Mouse (Mus musculus) neural tube, embryonic 11.5 days (tissue): ENCODE measurements around the gene Gm9945. TPM values are rescaled to one million over a fixed set of nuclear protein-coding genes. Genes with fewer than 3 reads are reported as not detected.

Experiments used
- ATAC-seq: fragments of 200-750 bp; cut with Nextera tagmentation; 2 replicates; pipeline ENCODE4 v1.8.0; 2017; ENCODE audit warnings: moderate number of reproducible peaks, mild to moderate bottlenecking, moderate TSS enrichment, moderate library complexity; ENCODE audit not compliant: insufficient read depth, low FRiP score, low TSS enrichment
- DNase-seq: peaks from one replicate; pipeline ENCODE4 v3.0.0-alpha.2; 2015; ENCODE audit warnings: low spot score
- H3K27ac ChIP-seq: fragments of 300-500 bp; sonication (generic); 2 replicates; pipeline ENCODE4 v1.5.1; 2014; ENCODE audit warnings: low read depth, mild to moderate bottlenecking, low read length
- H3K27me3 ChIP-seq: fragments of 300-500 bp; sonication (generic); 2 replicates; pipeline ENCODE4 v1.6.1; 2014; ENCODE audit warnings: mild to moderate bottlenecking, low read length, mixed read lengths; ENCODE audit not compliant: control insufficient read depth, insufficient read depth
- H3K36me3 ChIP-seq: fragments of 300-500 bp; sonication (generic); 2 replicates; pipeline ENCODE4 v1.6.1; 2014; ENCODE audit warnings: mild to moderate bottlenecking, low read length, moderate library complexity, mixed read lengths; ENCODE audit not compliant: control insufficient read depth, insufficient read depth
- H3K4me1 ChIP-seq: fragments of 300-500 bp; sonication (generic); 2 replicates; pipeline ENCODE4 v1.6.1; 2014; ENCODE audit warnings: low read length, mixed read lengths; ENCODE audit not compliant: control insufficient read depth, insufficient read depth
- H3K4me2 ChIP-seq: fragments of 300-500 bp; sonication (generic); 2 replicates; pipeline ENCODE4 v1.6.1; 2014; ENCODE audit warnings: low read depth, mild to moderate bottlenecking, moderate library complexity
- H3K4me3 ChIP-seq: fragments of 300-500 bp; sonication (generic); 2 replicates; pipeline ENCODE4 v1.5.1; 2014; ENCODE audit warnings: low read depth, low read length
- H3K9ac ChIP-seq: fragments of 300-500 bp; sonication (generic); 2 replicates; pipeline ENCODE4 v1.6.1; 2014; ENCODE audit warnings: mild to moderate bottlenecking, low read length
- H3K9me3 ChIP-seq: fragments of 300-500 bp; sonication (generic); 2 replicates; pipeline ENCODE4 v1.6.1; 2016; ENCODE audit warnings: low read length; ENCODE audit not compliant: control insufficient read depth
- WGBS: fragments of 180-500 bp; shearing (Covaris S2); extraction: QIAGEN DNeasy Blood & Tissue Kit; methylation state at CpG from one replicate; pipeline ENCODE4 v1.1.7; 2014; 5-methylcytosine and 5-hydroxymethylcytosine counted together
- polyA plus RNA-seq: library from polyadenylated mRNA; unstranded; fragments of >200 nt; fragmentation: Nextera tagmentation; extraction: Ambion mirVana; gene quantifications from 2 replicates; pipeline ENCODE4 v1.2.1, GENCODE M21; 2014

Gm9945 gene
- polyA plus RNA-seq, 1 experiment from 2014 or later, result not detected

DNA sequence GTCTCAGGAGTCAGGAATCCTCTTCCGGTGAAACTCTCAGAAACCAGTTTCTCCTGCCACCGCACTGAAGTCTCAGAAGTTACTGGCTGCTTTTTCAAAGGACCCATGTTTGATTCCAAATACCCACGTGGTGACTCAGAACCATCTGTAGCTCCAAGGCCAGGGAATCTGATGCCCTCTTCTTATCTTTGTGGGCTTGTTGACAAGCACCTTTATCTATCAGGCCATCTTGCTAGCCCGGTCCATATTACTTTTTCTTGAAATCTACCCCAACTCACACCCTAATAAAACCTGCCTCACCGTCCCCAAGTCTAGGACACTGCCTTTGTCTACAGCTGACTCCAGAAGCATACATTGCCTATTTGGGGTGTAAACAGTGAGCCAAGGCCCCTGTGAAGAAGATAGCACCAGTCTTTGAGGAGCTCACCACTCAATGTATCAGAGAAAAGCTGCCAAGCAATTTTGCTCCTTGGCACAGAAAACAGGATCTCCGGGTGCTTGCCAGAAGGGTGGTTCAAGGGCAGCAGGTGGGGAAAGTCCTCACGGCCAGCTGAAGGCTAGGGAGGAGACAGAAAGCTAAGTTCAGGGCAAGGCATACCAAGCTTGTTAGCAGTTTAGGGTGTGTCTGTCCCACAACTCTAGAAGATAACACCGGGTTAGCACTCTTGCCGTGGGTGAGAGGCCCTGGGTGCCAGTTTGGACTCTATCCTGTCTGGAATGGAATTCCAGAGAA, 3.4 kb downstream of the Gm9945 start:
- WGBS, result 77% methylated on average over 9 of the region's 9 CpGs
- ATAC-seq, result no peak
- Histone ChIP-seq H3K27me3 (peaks cover 52% of the 10 kb centered on the region), H3K4me3 (no peak overlapping the region), H3K4me2 (no peak overlapping the region), H3K9me3 (no peaks in the 10 kb centered on the region), H3K9ac (no peak overlapping the region), H3K36me3 (no peaks in the 10 kb centered on the region), H3K4me1 (peaks cover 4% of the 10 kb centered on the region), H3K27ac (no peak overlapping the region)
- no peak for DNase-seq

DNA sequence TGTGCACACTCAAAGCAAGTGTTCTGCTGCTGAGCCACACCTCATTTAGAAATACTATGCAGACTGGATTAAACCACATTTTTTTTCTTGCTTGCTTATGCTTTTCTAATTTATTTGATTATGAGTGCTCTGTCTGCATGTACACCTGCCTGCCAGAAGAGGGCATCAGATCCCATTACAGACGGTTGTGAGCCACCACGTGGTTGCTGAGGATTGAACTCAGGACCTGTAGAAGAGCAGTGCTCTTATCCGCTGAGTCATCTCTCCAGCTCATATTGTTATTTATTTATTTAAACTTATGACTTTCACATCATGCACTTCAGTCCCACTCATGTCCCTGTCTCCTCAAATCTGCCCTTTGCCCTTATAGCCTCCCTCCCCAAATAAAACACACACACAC, 5.8 kb downstream of the Gm9945 start:
- 43% methylated on average over 3 of the region's 3 CpGs for WGBS
- H3K9ac ChIP-seq, result no peak overlapping the region
- DNase-seq, result no peak
- no peaks in the 10 kb centered on the region for H3K36me3 ChIP-seq
- no peaks in the 10 kb centered on the region; the same call in 1 of the 2 replicates for H3K4me1 ChIP-seq
- no peak for ATAC-seq
- H3K4me2 ChIP-seq, result no peak overlapping the region
- H3K4me3 ChIP-seq, result no peak overlapping the region
- peaks cover 29% of the 10 kb centered on the region for H3K27me3 ChIP-seq
- no peaks in the 10 kb centered on the region for H3K9me3 ChIP-seq
- no peak overlapping the region for H3K27ac ChIP-seq

DNA sequence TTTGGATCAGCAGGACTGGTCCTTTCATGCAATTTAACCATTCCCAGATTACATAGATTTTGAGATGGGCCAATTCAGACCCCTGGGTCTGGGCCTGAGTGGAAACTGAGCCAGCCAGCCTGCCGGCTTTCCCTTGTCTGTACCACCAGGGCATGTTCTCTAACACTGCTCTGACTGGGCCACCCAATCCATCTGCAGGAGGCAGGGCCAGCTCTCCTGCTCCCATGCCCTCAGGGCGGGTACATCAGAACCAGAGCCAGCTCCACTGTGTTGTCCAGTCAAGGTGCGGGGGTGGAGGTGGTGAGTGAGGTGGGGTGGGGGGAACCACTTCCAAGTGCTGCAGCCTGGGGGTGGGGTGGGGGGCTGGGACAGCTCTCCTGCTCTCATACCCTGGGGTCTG, 6.4 kb downstream of the Gm9945 start:
- Histone ChIP-seq H3K27me3 (peaks cover 24% of the 10 kb centered on the region), H3K9me3 (no peaks in the 10 kb centered on the region), H3K27ac (no peak overlapping the region), H3K4me2 (no peak overlapping the region), H3K4me1 (no peaks in the 10 kb centered on the region; the same call in 1 of the 2 replicates), H3K9ac (no peak overlapping the region), H3K36me3 (no peaks in the 10 kb centered on the region), H3K4me3 (no peak overlapping the region)
- DNase-seq (no peak), ATAC-seq (no peak)
- 76% methylated on average over 3 of the region's 3 CpGs for WGBS

DNA sequence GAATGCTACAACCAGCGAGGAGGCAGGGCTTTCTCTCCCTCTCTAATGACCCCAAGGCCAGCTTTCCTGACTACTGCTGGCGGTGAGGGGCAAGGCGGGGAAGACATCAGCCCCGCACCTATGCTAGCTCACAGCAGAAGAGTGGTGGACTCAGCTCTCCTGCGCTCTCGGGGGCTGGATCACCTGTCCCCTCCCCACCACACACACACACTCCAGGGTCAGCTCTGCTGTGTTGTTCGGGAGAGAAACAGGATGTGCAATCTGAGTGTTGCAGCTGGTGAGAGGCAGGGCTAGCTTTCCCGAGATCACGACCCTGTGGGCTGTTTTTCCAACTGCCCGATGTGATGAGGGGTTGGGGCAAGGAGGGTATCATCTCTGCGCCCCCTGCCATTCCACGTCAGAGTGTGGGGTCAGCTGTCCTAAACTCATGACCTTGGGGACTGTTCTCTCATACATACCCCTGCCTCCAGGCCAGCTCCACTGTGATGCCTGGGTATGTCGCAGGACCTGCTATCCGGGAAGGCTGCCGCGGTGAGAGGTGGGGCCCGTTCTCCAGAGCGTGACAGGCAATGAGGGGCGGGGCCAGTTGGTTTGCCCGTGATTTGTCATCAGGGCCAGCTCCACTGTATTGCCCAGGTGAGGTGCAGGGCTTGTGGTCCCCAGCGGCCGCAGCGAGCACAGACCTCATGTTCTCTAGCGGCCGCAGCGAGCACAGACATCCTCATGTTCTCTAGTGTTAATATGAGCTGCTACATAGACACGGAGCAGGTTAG, 7.0 kb downstream of the Gm9945 start:
- 12% methylated on average over 27 of the region's 27 CpGs for WGBS
- Histone ChIP-seq H3K27ac (no peak overlapping the region), H3K9me3 (no peaks in the 10 kb centered on the region), H3K4me1 (peaks cover 3% of the 10 kb centered on the region; the same call in 1 of the 2 replicates), H3K36me3 (no peaks in the 10 kb centered on the region), H3K27me3 (peaks cover 22% of the 10 kb centered on the region), H3K4me3 (no peak overlapping the region), H3K9ac (no peak overlapping the region), H3K4me2 (peak overlapping the region; percentile 15; the same call in 1 of the 2 replicates)
- no peak for ATAC-seq
- peak; percentile 19 for DNase-seq

DNA sequence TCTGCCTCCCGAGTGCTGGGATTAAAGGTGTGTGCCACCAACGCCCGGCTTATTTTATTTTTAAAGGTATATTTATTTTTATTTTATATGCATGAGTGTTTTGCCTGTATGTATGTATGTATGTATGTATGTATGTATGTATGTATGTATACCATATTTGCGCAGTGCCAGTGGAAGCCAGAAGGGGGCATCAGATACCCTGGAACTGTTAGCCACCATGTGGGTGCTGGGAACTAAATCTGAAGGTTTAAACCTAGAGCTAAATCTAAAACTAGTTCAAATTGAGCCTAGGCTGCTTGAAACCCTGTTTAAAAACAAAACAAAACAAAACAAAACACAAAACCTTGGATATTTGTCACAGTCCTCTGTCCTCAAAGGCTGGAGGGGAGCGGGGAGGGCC, 9.0 kb downstream of the Gm9945 start:
- Histone ChIP-seq H3K9ac (no peak overlapping the region), H3K36me3 (no peaks in the 10 kb centered on the region), H3K4me3 (no peak overlapping the region), H3K27ac (no peak overlapping the region), H3K9me3 (no peaks in the 10 kb centered on the region), H3K4me1 (peaks cover 7% of the 10 kb centered on the region), H3K4me2 (no peak overlapping the region), H3K27me3 (peaks cover 22% of the 10 kb centered on the region)
- ATAC-seq (no peak), DNase-seq (no peak)
- WGBS, result 96% methylated on average over 5 of the region's 5 CpGs

DNA sequence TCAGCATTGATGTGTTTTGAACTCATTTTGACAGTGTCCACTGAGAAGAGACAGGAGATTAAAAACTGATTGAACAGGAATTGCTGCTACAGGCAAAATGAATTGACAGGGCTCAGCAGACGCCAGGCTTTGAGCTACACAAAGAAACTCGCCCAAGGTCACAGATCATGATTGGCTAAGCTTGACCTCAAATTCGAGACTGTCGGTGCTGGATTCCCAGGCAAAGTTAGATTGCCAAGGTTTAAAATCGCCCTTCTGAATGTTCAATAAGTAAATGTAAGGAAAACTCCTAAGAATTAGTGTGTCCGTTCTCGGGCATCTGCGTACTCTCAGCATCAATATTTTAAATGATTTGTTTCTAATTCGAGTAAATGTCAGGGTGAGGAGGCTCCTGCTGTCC, 9.5 kb downstream of the Gm9945 start:
- ATAC-seq (no peak), DNase-seq (no peak)
- Histone ChIP-seq H3K4me2 (no peak overlapping the region), H3K27me3 (peaks cover 22% of the 10 kb centered on the region), H3K27ac (no peak overlapping the region), H3K4me1 (peaks cover 7% of the 10 kb centered on the region), H3K36me3 (no peaks in the 10 kb centered on the region), H3K9me3 (no peaks in the 10 kb centered on the region), H3K9ac (no peak overlapping the region), H3K4me3 (no peak overlapping the region)
- 80% methylated on average over 9 of the region's 9 CpGs for WGBS

DNA sequence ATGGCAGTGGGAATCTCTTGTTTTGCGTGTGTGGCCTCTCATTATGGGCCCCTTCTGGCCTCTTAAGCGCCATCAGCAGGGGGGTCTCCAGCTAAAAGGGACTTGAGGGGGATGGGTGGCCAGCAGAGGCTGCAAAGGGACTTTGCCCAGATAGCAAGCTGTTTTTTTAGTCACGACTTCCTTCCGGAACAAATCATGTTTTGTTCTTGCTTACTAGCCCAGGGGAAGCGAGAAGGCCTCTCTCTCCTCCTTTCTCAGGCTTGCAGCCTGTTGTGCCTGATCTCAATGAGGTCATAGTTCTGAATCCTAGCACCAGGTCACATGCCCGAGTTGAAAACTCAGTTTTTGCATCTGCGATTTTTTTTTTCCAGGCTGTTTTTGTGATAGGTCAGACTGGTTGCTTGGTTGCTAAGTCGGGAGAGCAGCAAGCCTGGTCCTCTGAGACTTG, 12.0 kb downstream of the Gm9945 start:
- no peaks in the 10 kb centered on the region for H3K36me3 ChIP-seq
- WGBS, result 14% methylated on average over 8 of the region's 8 CpGs
- no peak overlapping the region for H3K9ac ChIP-seq
- H3K4me1 ChIP-seq, result peaks cover 7% of the 10 kb centered on the region
- DNase-seq (peak; percentile 69), ATAC-seq (peak; percentile 42; the same call in 1 of the 2 replicates)
- no peaks in the 10 kb centered on the region for H3K9me3 ChIP-seq
- H3K27me3 ChIP-seq, result peaks cover 12% of the 10 kb centered on the region
- no peak overlapping the region for H3K4me3 ChIP-seq
- peak overlapping the region; percentile 30 for H3K27ac ChIP-seq
- H3K4me2 ChIP-seq, result no peak overlapping the region; the same call in 1 of the 2 replicates

DNA sequence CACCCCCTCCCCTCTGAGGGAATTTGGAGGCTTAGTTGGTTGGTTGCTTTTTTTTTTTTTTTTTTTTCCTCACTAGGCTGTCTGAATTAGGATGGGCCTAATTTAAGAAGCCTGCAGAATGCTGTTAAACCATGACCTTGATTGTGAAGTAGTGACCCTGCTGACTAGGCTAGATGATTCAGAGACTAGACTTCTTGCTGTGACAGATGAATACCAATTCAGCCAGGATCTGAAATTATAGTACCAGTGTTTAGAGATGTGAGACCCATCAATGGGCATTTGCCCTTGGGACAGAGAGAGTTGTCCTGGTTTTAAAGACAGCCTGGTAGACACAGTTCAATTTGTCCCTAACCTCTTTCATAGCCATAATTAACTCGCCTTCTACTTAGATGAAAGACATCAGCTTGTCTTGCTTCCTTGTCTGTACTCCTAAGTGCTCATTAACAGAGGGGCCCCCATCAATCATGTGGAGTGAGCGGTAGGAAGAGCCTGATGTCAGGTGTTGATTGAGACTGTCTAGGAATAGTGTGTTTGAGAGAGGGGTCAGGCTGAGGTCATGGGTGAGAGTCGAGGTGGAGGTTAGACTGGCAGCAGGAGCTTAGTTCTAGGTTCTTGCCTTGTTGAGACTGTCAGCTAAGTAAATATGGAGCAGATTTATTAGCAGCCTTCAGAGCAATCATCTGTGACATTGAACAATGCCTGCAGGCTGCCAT, 13.4 kb downstream of the Gm9945 start:
- Histone ChIP-seq H3K9ac (no peak overlapping the region), H3K4me3 (no peak overlapping the region), H3K27ac (no peak overlapping the region), H3K27me3 (no peaks in the 10 kb centered on the region), H3K36me3 (no peaks in the 10 kb centered on the region), H3K9me3 (no peaks in the 10 kb centered on the region), H3K4me2 (no peak overlapping the region), H3K4me1 (peaks cover 7% of the 10 kb centered on the region)
- peak; percentile 51 for DNase-seq
- ATAC-seq, result peak; percentile 51; the same call in 1 of the 2 replicates
- 11% methylated on average over 3 of the region's 3 CpGs for WGBS
